ENCODE assay signal across 10 mouse cellular contexts in genomic region chr12:112183675-112184074, GRCm38 (mm10). TPM values are rescaled to one million over a fixed set of nuclear protein-coding genes. Genes with fewer than 3 reads are reported as not detected.
DNase-seq lines count a peak whose midpoint lies in the region; ATAC-seq and TF ChIP-seq lines count a peak whose summit lies in the region.
"Had no signal": no experiment of that assay in that cellular context is flagged by ENCODE, and none has a peak within 500 bp of the region (broad histone marks: within the 10 kb centered on the region; RNA-seq: fewer than 3 reads in every experiment).

No protein-coding gene starts in this region.

- no peak overlapping the region for H3K4me3 ChIP-seq in layer of hippocampus, adult 2 months
- H3K4me3 ChIP-seq in embryonic facial prominence, embryonic 15.5 days (replicated peaks) = no peak overlapping the region
- H3K4me3 ChIP-seq: hindbrain, embryonic 15.5 days had no signal

- H3K36me3 ChIP-seq in embryonic facial prominence, embryonic 15.5 days = no peaks in the 10 kb centered on the region
- H3K36me3 ChIP-seq: G1E; hindbrain, embryonic 15.5 days had no signal

- ATAC-seq in embryonic facial prominence, embryonic 15.5 days (ENCODE audit: insufficient number of reproducible peaks, low FRiP score, low TSS enrichment, low read depth) = no peak
- no peak for ATAC-seq in granulocyte monocyte progenitor cell, adult 5-6 weeks (replicated peaks; ENCODE audit: poor library complexity, severe bottlenecking)

- 42% methylated on average over 6 of the region's 6 CpGs for WGBS in embryonic facial prominence, embryonic 15.5 days

- H3K27me3 ChIP-seq in embryonic facial prominence, embryonic 15.5 days = no peaks in the 10 kb centered on the region
- H3K27me3 ChIP-seq: hindbrain, embryonic 15.5 days had no signal

- intact Hi-C loops in heart, postnatal 14 days (cut with DNase I) = loop anchor here (2.0 to 5.0 kb wide), 2 partner anchors 37 to 149 kb away; partner anchors contain the start of gene Kif26a

- H3K9me3 ChIP-seq in embryonic facial prominence, embryonic 15.5 days (replicated peaks) = no peaks in the 10 kb centered on the region
- H3K9me3 ChIP-seq: G1E; hindbrain, embryonic 15.5 days had no signal

- H3K9ac ChIP-seq in embryonic facial prominence, embryonic 15.5 days = no peak overlapping the region
- H3K9ac ChIP-seq: hindbrain, embryonic 15.5 days had no signal

- peak overlapping the region; percentile 62; the same call in 1 of the 2 replicates for H3K27ac ChIP-seq in layer of hippocampus, adult 2 months
- peak overlapping the region; percentile 78 for H3K27ac ChIP-seq in embryonic facial prominence, embryonic 15.5 days (replicated peaks)
- H3K27ac ChIP-seq: hindbrain, embryonic 15.5 days had no signal

- DNase-seq in layer of hippocampus, adult 2 months (ENCODE audit: low spot score in 2 of 2) = no peak
- DNase-seq in layer of hippocampus, adult 18-20 months (ENCODE audit: low spot score in 2 of 2) = no peak
- DNase-seq in heart, postnatal 14 days = peak; percentile 51 to 61
- peak; percentile 48 to 57 for DNase-seq in lung, adult 18-20 months
- peak; percentile 73 for DNase-seq in urinary bladder, adult 2 months (ENCODE audit: low spot score)
- no peak for DNase-seq in cerebellum, adult 8-10 months

- H3K4me2 ChIP-seq in embryonic facial prominence, embryonic 15.5 days (replicated peaks) = no peak overlapping the region
- H3K4me2 ChIP-seq: hindbrain, embryonic 15.5 days had no signal

- no peak for TF ChIP-seq CTCF in layer of hippocampus, adult 2 months (conservative IDR thresholded peaks at IDR 0.05)

- H3K4me1 ChIP-seq in embryonic facial prominence, embryonic 15.5 days = peaks cover 53% of the 10 kb centered on the region
- H3K4me1 ChIP-seq: hindbrain, embryonic 15.5 days had no signal

RNA-seq across cellular contexts. Expression of gene Kif26a, which starts 37.7 kb away (rescaled TPM):
- total RNA-seq in layer of hippocampus, adult 2 months (2021) = 1 to 10 TPM; 5.0 to 5.8 TPM
- total RNA-seq in layer of hippocampus, adult 18-20 months (2021) = 1 to 10 TPM; 3.9 to 4.5 TPM
- 7.9 and 9.5 TPM in 2 replicates for polyA plus RNA-seq in embryonic facial prominence, embryonic 15.5 days (2015; fragmentation: Nextera tagmentation; extraction: Ambion mirVana)
- total RNA-seq in heart, postnatal 14 days (2021) = 10 to 100 TPM; 22.0 to 23.1 TPM
- 8.3 and 9.0 TPM in 2 replicates for polyA plus RNA-seq in urinary bladder, adult 2 months (2012; rRNA removed)
- total RNA-seq in granulocyte monocyte progenitor cell, adult 5-6 weeks (2014; fragmentation: Nextera tagmentation) = not detected in 2 replicates
- total RNA-seq in granulocyte monocyte progenitor cell, adult 5-6 weeks (2017) = not detected in 2 replicates
- total RNA-seq: G1E had no signal
- polyA plus RNA-seq: G1E had no signal

Comparison
In these comparisons a context has a peak if more than half of its experiments do, and no peak if none do; other contexts are left out.
1. DNase-seq: peak in heart, postnatal 14 days (2 of 2), lung, adult 18-20 months (2 of 2) and urinary bladder, adult 2 months (single experiment); none in layer of hippocampus, adult 2 months (0 of 2), layer of hippocampus, adult 18-20 months (0 of 2) and cerebellum, adult 8-10 months (single experiment).
2. RNA of gene Kif26a, which starts 37.7 kb away (total RNA-seq): 22.0 to 23.1 TPM in heart, postnatal 14 days, 5.0 to 5.8 TPM in layer of hippocampus, adult 2 months and 3.9 to 4.5 TPM in layer of hippocampus, adult 18-20 months; not detected in granulocyte monocyte progenitor cell, adult 5-6 weeks; every median in the first group is over 4 times any median in the second.